Mouse (Mus musculus) WW6 (cell line): ENCODE measurements around the gene Cib1.

ENCODE experiments used
- DNase-seq: peaks from one replicate; pipeline ENCODE4 v3.0.0-alpha.2; 2013; ENCODE audit warnings: low read depth, low spot score

Cib1 gene

GRCm38 (mm10) chr7:80233799-80234198, 1.2 kb upstream of the Cib1 start:
- no peak for DNase-seq

- DNase-seq = peak; percentile 29
Observed at GRCm38 (mm10) chr7:80231971-80232488, 583 bp downstream of the Cib1 start.

GRCm38 (mm10) chr7:80230196-80230595, 2.4 kb downstream of the Cib1 start:
- no peak for DNase-seq

- DNase-seq = no peak
Observed at GRCm38 (mm10) chr7:80227065-80227464, 5.5 kb downstream of the Cib1 start.

- no peak for DNase-seq
Observed at GRCm38 (mm10) chr7:80221179-80221750, 11.3 kb downstream of the Cib1 start.

- DNase-seq = no peak
Observed at GRCm38 (mm10) chr7:80220237-80220797, 12.3 kb downstream of the Cib1 start.

- DNase-seq = no peak
Observed at GRCm38 (mm10) chr7:80218666-80219065, 13.9 kb downstream of the Cib1 start.

- DNase-seq = no peak
Observed at GRCm38 (mm10) chr7:80216566-80216965, 16.0 kb downstream of the Cib1 start.

GRCm38 (mm10) chr7:80215398-80215797, 17.2 kb downstream of the Cib1 start:
- peak; percentile 64 for DNase-seq

- DNase-seq = no peak
Observed at GRCm38 (mm10) chr7:80214459-80214858, 18.2 kb downstream of the Cib1 start.

- DNase-seq = no peak
Observed at GRCm38 (mm10) chr7:80213604-80214003, 19.0 kb downstream of the Cib1 start.

- no peak for DNase-seq
Observed at GRCm38 (mm10) chr7:80210982-80211381, 21.6 kb downstream of the Cib1 start.

- no peak for DNase-seq
Observed at GRCm38 (mm10) chr7:80209669-80210068, 22.9 kb downstream of the Cib1 start.

GRCm38 (mm10) chr7:80208738-80209430, 23.7 kb downstream of the Cib1 start:
- no peak for DNase-seq

GRCm38 (mm10) chr7:80208026-80208642, 24.5 kb downstream of the Cib1 start:
- DNase-seq = no peak

- DNase-seq = no peak
Observed at GRCm38 (mm10) chr7:80207314-80207731, 25.3 kb downstream of the Cib1 start.

- no peak for DNase-seq
Observed at GRCm38 (mm10) chr7:80205705-80206589, 26.7 kb downstream of the Cib1 start.

- DNase-seq = no peak
Observed at GRCm38 (mm10) chr7:80204961-80205360, 27.7 kb downstream of the Cib1 start.

- no peak for DNase-seq
Observed at GRCm38 (mm10) chr7:80204362-80204761, 28.3 kb downstream of the Cib1 start.

- no peak for DNase-seq
Observed at GRCm38 (mm10) chr7:80203638-80204096, 28.9 kb downstream of the Cib1 start.

- no peak for DNase-seq
Observed at GRCm38 (mm10) chr7:80202961-80203360, 29.7 kb downstream of the Cib1 start.
